Mouse (Mus musculus) liver, postnatal 0 days (tissue): ENCODE results near the gene Gm17606. TPM values are rescaled to one million over a fixed set of nuclear protein-coding genes. Genes with fewer than 3 reads are reported as not detected.

Experiments
- ATAC-seq: fragments of 200-750 bp; cut with Nextera tagmentation; 2 replicates; pipeline ENCODE4 v1.8.0; 2017; ENCODE audit warnings: mild to moderate bottlenecking, moderate library complexity
- DNase-seq: peaks from one replicate; pipeline ENCODE4 v3.0.0-alpha.2; 2016
- H3K27ac ChIP-seq: fragments of 300-500 bp; sonication (generic); 2 replicates; pipeline ENCODE4 v1.5.1; 2014; ENCODE audit warnings: antibody characterized with exemption, moderate library complexity, mild to moderate bottlenecking, low read depth
- H3K27me3 ChIP-seq: fragments of 300-500 bp; sonication (generic); 2 replicates; pipeline ENCODE4 v1.6.1; 2014; ENCODE audit warnings: low read length, control low read depth, mixed read lengths; ENCODE audit not compliant: insufficient read depth
- H3K36me3 ChIP-seq: fragments of 300-500 bp; sonication (generic); replicated peaks from 2 replicates; pipeline ENCODE4 v1.6.1; 2014; ENCODE audit warnings: mild to moderate bottlenecking, control low read depth, low read length, moderate library complexity, mixed read lengths; ENCODE audit not compliant: insufficient read depth
- H3K4me1 ChIP-seq: fragments of 300-500 bp; sonication (generic); 2 replicates; pipeline ENCODE4 v1.6.1; 2014; ENCODE audit warnings: antibody characterized with exemption, mild to moderate bottlenecking, control low read depth; ENCODE audit not compliant: insufficient read depth
- H3K4me2 ChIP-seq: fragments of 300-500 bp; sonication (generic); 2 replicates; pipeline ENCODE4 v1.6.1; 2014; ENCODE audit warnings: low read depth, mild to moderate bottlenecking, low read length, moderate library complexity, mixed read lengths
- H3K4me3 ChIP-seq: fragments of 300-500 bp; sonication (generic); 2 replicates; pipeline ENCODE4 v1.5.1; 2014; ENCODE audit warnings: low read depth, low read length
- H3K9ac ChIP-seq: fragments of 300-500 bp; sonication (generic); replicated peaks from 2 replicates; pipeline ENCODE4 v1.6.1; 2014; ENCODE audit warnings: mild to moderate bottlenecking, moderate library complexity
- H3K9me3 ChIP-seq: fragments of 300-500 bp; sonication (generic); 2 replicates; pipeline ENCODE4 v1.6.1; 2016; ENCODE audit warnings: mild to moderate bottlenecking, control low read depth, low read length, mixed read lengths
- CTCF ChIP-seq: sonication (generic); IDR thresholded peaks from 2 replicates; pipeline ENCODE4 v1.5.1; 2016; ENCODE audit warnings: antibody characterized with exemption, low read depth
- EP300 ChIP-seq: IDR thresholded peaks from 2 replicates; pipeline ENCODE4 v1.6.1; 2016; ENCODE audit warnings: antibody characterized with exemption, low read depth, mild to moderate bottlenecking
- WGBS: fragments of 180-500 bp; shearing (Covaris S2); extraction: QIAGEN DNeasy Blood & Tissue Kit; methylation state at CpG from one replicate; pipeline ENCODE4 v1.1.7; 2014; ENCODE audit not compliant: insufficient replicate concordance; 5-methylcytosine and 5-hydroxymethylcytosine counted together
- polyA plus RNA-seq: library from polyadenylated mRNA; unstranded; fragments of >200 nt; fragmentation: Nextera tagmentation; extraction: Ambion mirVana; gene quantifications from 2 replicates; pipeline ENCODE4 v1.2.1, GENCODE M21; 2015

Gene Gm17606
- polyA plus RNA-seq, 1 experiment from 2014 or later: not detected

GRCm38 (mm10) chr14:54660009-54660408 is 19.3 kb downstream of the Gm17606 start:
- TF ChIP-seq EP300 (no peak), CTCF (no peak)
- WGBS: 90% methylated on average over 2 of the region's 2 CpGs
- Histone ChIP-seq H3K4me3 (no peak overlapping the region), H3K4me2 (no peak overlapping the region), H3K9me3 (no peaks in the 10 kb centered on the region), H3K4me1 (no peaks in the 10 kb centered on the region), H3K27ac (no peak overlapping the region), H3K27me3 (no peaks in the 10 kb centered on the region), H3K36me3 (peaks cover 93% of the 10 kb centered on the region), H3K9ac (no peak overlapping the region)
- DNase-seq (no peak), ATAC-seq (no peak)

GRCm38 (mm10) chr14:54664477-54665222 is 23.9 kb downstream of the Gm17606 start:
- H3K4me2 ChIP-seq: no peak overlapping the region
- no peak for TF ChIP-seq CTCF
- no peak for TF ChIP-seq EP300
- no peaks in the 10 kb centered on the region for H3K27me3 ChIP-seq
- H3K9me3 ChIP-seq: no peaks in the 10 kb centered on the region
- H3K4me3 ChIP-seq: no peak overlapping the region
- no peak for DNase-seq
- no peaks in the 10 kb centered on the region for H3K4me1 ChIP-seq
- H3K36me3 ChIP-seq: peaks cover 91% of the 10 kb centered on the region
- no peak for ATAC-seq
- WGBS: 87% methylated on average over 10 of the region's 10 CpGs
- no peak overlapping the region for H3K27ac ChIP-seq
- no peak overlapping the region for H3K9ac ChIP-seq

GRCm38 (mm10) chr14:54669381-54669780 is 28.6 kb downstream of the Gm17606 start:
- H3K36me3 ChIP-seq: peaks cover 73% of the 10 kb centered on the region
- ATAC-seq (no peak), DNase-seq (peak; percentile 70)
- 59% methylated on average over 4 of the region's 4 CpGs for WGBS
- H3K9ac ChIP-seq: no peak overlapping the region
- H3K9me3 ChIP-seq: no peaks in the 10 kb centered on the region
- no peaks in the 10 kb centered on the region for H3K4me1 ChIP-seq
- H3K27ac ChIP-seq: no peak overlapping the region
- no peaks in the 10 kb centered on the region for H3K27me3 ChIP-seq
- H3K4me2 ChIP-seq: no peak overlapping the region
- no peak for TF ChIP-seq EP300
- peak; percentile 84 for TF ChIP-seq CTCF
- no peak overlapping the region for H3K4me3 ChIP-seq

GRCm38 (mm10) chr14:54674317-54674716 is 33.6 kb downstream of the Gm17606 start:
- 56% methylated on average over 2 of the region's 2 CpGs for WGBS
- Histone ChIP-seq H3K4me3 (no peak overlapping the region), H3K9me3 (no peaks in the 10 kb centered on the region), H3K9ac (no peak overlapping the region), H3K27ac (no peak overlapping the region), H3K36me3 (peaks cover 70% of the 10 kb centered on the region), H3K27me3 (no peaks in the 10 kb centered on the region), H3K4me2 (no peak overlapping the region), H3K4me1 (no peaks in the 10 kb centered on the region)
- ATAC-seq (no peak), DNase-seq (no peak)
- TF ChIP-seq CTCF (no peak), EP300 (no peak)

- 83% methylated on average over 5 of the region's 5 CpGs for WGBS
Measured at GRCm38 (mm10) chr14:54676290-54676689, 35.5 kb downstream of the Gm17606 start.

GRCm38 (mm10) chr14:54678657-54679304 is 38.0 kb downstream of the Gm17606 start:
- DNase-seq: peak; percentile 31
- Histone ChIP-seq H3K36me3 (peaks cover 59% of the 10 kb centered on the region), H3K4me3 (no peak overlapping the region), H3K9ac (no peak overlapping the region), H3K27me3 (no peaks in the 10 kb centered on the region), H3K9me3 (no peaks in the 10 kb centered on the region), H3K4me2 (no peak overlapping the region), H3K27ac (0 out of 2 replicates have a peak overlapping the region, but pooled peaks have one; percentile 9), H3K4me1 (peaks cover 4% of the 10 kb centered on the region; the same call in 1 of the 2 replicates)
- TF ChIP-seq CTCF (no peak), EP300 (no peak)
- WGBS: 69% methylated on average over 16 of the region's 16 CpGs
- peak; percentile 77 for ATAC-seq

More at GRCm38 (mm10) chr14:54676290-54676689, 35.5 kb downstream of the Gm17606 start:
- Histone ChIP-seq H3K4me1 (no peaks in the 10 kb centered on the region), H3K36me3 (peaks cover 68% of the 10 kb centered on the region), H3K4me2 (no peak overlapping the region), H3K9ac (no peak overlapping the region), H3K27me3 (no peaks in the 10 kb centered on the region), H3K9me3 (no peaks in the 10 kb centered on the region), H3K4me3 (no peak overlapping the region), H3K27ac (no peak overlapping the region)
- TF ChIP-seq EP300: no peak
- TF ChIP-seq CTCF: no peak
- ATAC-seq (no peak), DNase-seq (no peak)
